Mouse (Mus musculus): ENCODE data around the gene Bmp2k. TPM values are rescaled to one million over a fixed set of nuclear protein-coding genes. Genes with fewer than 3 reads are reported as not detected.

Gene Bmp2k
- polyA plus RNA-seq, 1 experiment: 24.3 TPM

DNA sequence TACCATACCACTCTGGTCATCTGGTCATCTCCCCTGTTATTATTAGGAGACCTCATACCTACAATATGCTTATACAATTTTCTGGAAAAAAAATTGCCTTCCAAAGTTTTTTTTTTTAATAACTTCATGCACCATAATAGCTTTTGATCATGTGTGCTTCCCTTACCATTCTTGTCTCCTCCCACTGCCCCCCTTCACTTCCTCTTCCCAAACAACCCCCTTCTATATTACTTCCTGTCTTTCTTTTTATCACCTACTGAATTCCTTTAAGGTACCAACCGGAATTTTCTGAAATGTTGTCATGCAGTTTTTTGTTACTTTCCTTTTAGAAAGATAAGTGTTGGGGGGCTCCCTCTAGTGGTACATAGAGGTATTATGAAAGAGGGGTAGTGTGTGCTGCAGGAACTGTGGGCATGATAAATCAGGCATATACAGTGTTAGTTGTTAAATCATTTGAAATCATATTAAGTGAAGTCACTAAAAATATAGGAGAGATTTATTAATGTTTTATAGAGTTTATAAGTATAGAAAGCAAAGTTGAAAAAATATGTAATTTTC, 58.1 kb downstream of the Bmp2k start:
- no peak for TF ChIP-seq GATA1 (IDR thresholded peaks at IDR 0.05; ENCODE audit: low read length)

- TF ChIP-seq GATA1 (IDR thresholded peaks at IDR 0.05; ENCODE audit: low read length): no peak
These were observed 58.9 kb downstream of the Bmp2k start for GRCm38 (mm10) chr5:97056359-97056758.

DNA sequence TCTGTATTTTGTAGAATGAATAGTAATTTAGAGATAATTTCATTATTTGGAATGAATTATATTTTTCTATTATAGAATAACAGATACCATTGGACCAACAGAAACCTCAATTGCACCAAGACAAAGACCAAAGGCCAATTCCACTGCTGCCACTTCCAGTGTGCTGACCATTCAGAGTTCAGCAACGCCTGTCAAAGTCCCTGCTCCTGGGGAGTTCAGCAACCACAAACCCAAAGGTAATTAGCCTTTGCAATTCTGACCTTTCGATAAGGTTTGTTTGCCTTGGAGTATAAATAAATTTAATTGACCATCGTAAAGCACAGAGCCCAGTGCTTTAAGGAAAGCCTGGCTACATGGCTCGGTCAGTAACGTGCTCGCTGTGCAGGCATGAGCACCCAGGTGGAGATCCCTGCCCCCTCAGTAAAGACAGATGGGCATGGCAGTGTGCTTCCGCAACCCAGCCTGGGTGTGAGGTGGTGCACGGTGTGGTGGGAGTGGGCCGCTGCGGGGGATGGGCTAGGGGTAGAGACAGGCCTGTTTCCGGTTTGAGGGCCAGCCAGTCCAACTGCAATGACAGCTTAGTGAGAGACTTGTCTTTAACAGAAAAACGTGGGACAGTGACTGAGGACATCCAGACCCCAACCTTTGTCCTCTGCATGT, 59.4 kb downstream of the Bmp2k start:
- no peak for TF ChIP-seq GATA1 (IDR thresholded peaks at IDR 0.05; ENCODE audit: low read length)

DNA sequence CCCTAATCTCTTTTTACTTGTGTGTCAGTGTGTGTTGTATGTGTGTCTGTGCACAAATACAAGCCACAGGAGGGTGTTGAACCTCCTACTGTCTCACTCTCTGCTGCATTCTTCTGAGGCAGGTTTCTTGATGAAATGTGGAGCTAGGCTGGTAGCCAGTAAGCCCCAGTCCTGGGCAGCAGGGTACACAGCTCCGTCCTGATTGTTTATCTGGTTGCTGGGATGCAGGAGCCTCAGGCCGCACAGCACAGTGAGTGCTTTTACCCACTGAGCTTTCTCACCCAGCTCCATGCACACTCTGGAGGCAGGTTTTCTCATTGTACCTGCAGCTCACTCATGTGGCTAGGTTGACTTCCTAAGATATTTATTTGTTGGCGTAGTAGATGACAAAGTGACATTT, 63.4 kb downstream of the Bmp2k start:
- TF ChIP-seq GATA1 (IDR thresholded peaks at IDR 0.05; ENCODE audit: low read length): no peak

GRCm38 (mm10) chr5:97062041-97062440, 64.6 kb downstream of the Bmp2k start:
- no peak for TF ChIP-seq GATA1 (IDR thresholded peaks at IDR 0.05; ENCODE audit: low read length)

- TF ChIP-seq GATA1 (IDR thresholded peaks at IDR 0.05; ENCODE audit: low read length): no peak
These were observed 68.3 kb downstream of the Bmp2k start for GRCm38 (mm10) chr5:97065746-97066145.

GRCm38 (mm10) chr5:97075476-97076151, 78.1 kb downstream of the Bmp2k start:
- TF ChIP-seq GATA1 (IDR thresholded peaks at IDR 0.05; ENCODE audit: low read length): no peak

GRCm38 (mm10) chr5:97076167-97076566, 78.7 kb downstream of the Bmp2k start:
- no peak for TF ChIP-seq GATA1 (IDR thresholded peaks at IDR 0.05; ENCODE audit: low read length)

DNA sequence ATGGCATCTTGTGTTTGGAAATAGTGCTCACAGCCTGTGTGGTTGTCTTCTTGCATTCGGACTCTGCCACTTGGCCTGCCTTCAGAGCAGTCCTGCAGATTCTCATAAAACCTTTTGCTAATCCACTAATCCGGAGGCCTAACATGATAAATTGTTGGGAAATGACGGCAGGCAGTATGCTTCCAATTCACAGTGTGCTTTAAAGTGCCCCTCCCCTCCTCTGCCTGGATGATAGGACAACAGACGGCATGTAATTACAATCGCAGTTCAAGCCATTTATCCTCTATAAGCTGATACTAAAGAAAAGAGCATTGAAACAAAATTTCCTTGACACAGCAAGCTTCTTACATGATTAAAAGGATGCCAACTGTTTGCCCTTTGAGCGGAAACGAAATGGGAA, 80.2 kb downstream of the Bmp2k start:
- TF ChIP-seq GATA1 (IDR thresholded peaks at IDR 0.05; ENCODE audit: low read length): no peak

- TF ChIP-seq GATA1 (IDR thresholded peaks at IDR 0.05; ENCODE audit: low read length): no peak
These were observed 81.2 kb downstream of the Bmp2k start for GRCm38 (mm10) chr5:97078641-97079040.

DNA sequence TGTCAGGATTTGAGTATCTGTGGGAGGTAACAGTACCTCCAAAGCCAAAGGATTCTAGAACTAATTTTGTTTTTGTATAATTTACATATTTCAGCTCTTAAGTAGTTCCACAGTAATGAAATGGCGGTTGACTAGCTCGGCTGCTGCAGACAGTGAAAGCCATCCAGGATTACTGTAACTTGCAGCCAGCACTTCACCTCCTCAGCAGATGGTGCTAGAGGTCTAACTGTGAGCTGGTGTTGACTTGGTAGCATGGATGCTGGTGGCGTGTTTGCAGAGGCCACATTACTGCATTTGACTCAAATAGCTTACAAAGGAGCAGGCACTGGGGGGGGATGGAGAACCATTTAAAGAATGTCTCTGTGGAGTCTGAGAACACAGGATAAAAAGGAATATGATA, 84.0 kb downstream of the Bmp2k start:
- no peak for TF ChIP-seq GATA1 (IDR thresholded peaks at IDR 0.05; ENCODE audit: low read length)

DNA sequence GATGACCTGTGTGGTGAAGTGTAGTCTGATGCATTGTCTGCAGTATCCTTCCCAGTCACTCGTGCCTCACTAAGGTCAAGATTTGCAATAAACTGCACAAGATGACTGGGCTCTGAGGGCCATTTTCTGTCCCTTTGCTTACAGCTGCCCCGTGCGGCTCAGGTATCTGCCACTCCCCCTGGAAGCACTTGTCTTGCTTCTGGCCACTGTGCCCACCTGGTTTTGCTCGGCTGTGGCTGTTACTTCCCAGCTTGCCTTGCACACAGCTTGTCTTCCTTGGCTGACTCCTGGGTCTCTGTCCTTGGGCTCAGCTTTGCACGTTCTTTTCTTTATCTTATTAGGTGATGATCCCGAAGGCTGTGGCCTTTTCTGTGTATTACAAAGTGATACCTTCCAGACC, 86.2 kb downstream of the Bmp2k start:
- TF ChIP-seq GATA1 (IDR thresholded peaks at IDR 0.05; ENCODE audit: low read length): no peak

- no peak for TF ChIP-seq GATA1 (IDR thresholded peaks at IDR 0.05; ENCODE audit: low read length)
These were observed 87.1 kb downstream of the Bmp2k start for GRCm38 (mm10) chr5:97084541-97084940.

GRCm38 (mm10) chr5:97085071-97085470, 87.6 kb downstream of the Bmp2k start:
- TF ChIP-seq GATA1 (IDR thresholded peaks at IDR 0.05; ENCODE audit: low read length): no peak

- no peak for TF ChIP-seq GATA1 (IDR thresholded peaks at IDR 0.05; ENCODE audit: low read length)
These were observed 89.6 kb downstream of the Bmp2k start for GRCm38 (mm10) chr5:97087030-97087630.

DNA sequence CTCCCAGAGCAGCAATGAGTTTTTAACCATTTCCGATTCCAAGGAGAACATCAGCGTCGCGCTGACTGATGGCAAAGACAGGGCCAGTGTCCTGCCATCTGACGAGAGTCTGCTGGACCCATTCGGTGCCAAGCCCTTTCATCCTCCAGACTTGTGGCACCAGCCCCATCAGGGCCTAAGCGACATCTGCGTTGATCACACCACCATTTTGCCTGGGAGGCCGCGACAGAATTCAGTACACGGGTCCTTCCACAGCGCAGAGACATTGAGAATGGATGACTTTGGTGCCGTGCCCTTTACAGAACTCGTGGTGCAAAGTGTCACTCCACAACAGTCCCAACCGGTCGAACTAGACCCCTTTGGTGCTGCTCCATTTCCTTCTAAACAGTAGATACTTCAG, 90.3 kb downstream of the Bmp2k start:
- TF ChIP-seq GATA1 (IDR thresholded peaks at IDR 0.05; ENCODE audit: low read length): no peak

DNA sequence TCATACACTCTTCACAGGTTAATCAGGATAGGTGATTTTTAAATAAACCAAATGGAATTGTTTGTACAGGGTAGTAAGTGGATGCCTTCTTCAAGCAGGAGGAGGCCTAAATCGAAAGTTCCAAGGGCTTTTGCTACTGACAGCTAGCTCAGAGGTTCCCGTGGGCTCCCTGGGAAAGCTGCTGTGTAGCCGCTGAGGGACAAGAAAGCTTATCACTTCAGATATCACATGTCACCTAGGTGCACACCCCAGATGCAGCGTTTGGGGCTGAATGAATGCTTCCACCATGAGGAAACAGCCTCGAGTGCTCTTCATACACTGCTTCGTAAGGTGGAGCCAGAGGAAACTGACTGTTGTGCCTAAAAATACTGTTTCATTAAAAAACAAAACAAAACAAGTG, 90.7 kb downstream of the Bmp2k start:
- TF ChIP-seq GATA1 (IDR thresholded peaks at IDR 0.05; ENCODE audit: low read length): no peak

All from G1E-ER4 (cell line).